Mouse (Mus musculus) urinary bladder, postnatal 4 days (tissue): ENCODE results near the gene Plxna2.

Source experiments
- DNase-seq, 2 experiments: peaks; one replicate each; pipeline ENCODE4 v3.0.0; 2021 to 2022; ENCODE audit warnings: low spot score in 2 of 2

Gene Plxna2

GRCm38 (mm10) chr1:194622677-194623076, 4.7 kb downstream of the Plxna2 start:
- DNase-seq: no peak

GRCm38 (mm10) chr1:194623641-194624040, 5.6 kb downstream of the Plxna2 start:
- no peak for DNase-seq

- DNase-seq: no peak
Observed at GRCm38 (mm10) chr1:194624411-194624810, 6.4 kb downstream of the Plxna2 start.

GRCm38 (mm10) chr1:194624973-194625372, 7.0 kb downstream of the Plxna2 start:
- DNase-seq: no peak

GRCm38 (mm10) chr1:194626109-194626508, 8.1 kb downstream of the Plxna2 start:
- DNase-seq: no peak

- DNase-seq: no peak
Observed at GRCm38 (mm10) chr1:194627286-194627685, 9.3 kb downstream of the Plxna2 start.

- DNase-seq: no peak
Observed at GRCm38 (mm10) chr1:194629135-194629689, 11.2 kb downstream of the Plxna2 start.

GRCm38 (mm10) chr1:194630498-194631056, 12.6 kb downstream of the Plxna2 start:
- no peak for DNase-seq

- no peak for DNase-seq
Observed at GRCm38 (mm10) chr1:194631574-194631973, 13.6 kb downstream of the Plxna2 start.

- DNase-seq: no peak
Observed at GRCm38 (mm10) chr1:194632029-194632428, 14.0 kb downstream of the Plxna2 start.

- no peak for DNase-seq
Observed at GRCm38 (mm10) chr1:194635411-194635810, 17.4 kb downstream of the Plxna2 start.

- no peak for DNase-seq
Observed at GRCm38 (mm10) chr1:194635942-194636341, 17.9 kb downstream of the Plxna2 start.

- no peak for DNase-seq
Observed at GRCm38 (mm10) chr1:194637391-194638304, 19.6 kb downstream of the Plxna2 start.

GRCm38 (mm10) chr1:194641601-194642301, 23.7 kb downstream of the Plxna2 start:
- DNase-seq: no peak

- DNase-seq: no peak
Observed at GRCm38 (mm10) chr1:194642302-194642787, 24.3 kb downstream of the Plxna2 start.

- DNase-seq: no peak
Observed at GRCm38 (mm10) chr1:194643930-194644329, 25.9 kb downstream of the Plxna2 start.

- no peak for DNase-seq
Observed at GRCm38 (mm10) chr1:194645898-194646297, 27.9 kb downstream of the Plxna2 start.

- DNase-seq: no peak
Observed at GRCm38 (mm10) chr1:194650076-194650475, 32.1 kb downstream of the Plxna2 start.

- DNase-seq: no peak
Observed at GRCm38 (mm10) chr1:194650566-194650965, 32.5 kb downstream of the Plxna2 start.

- no peak for DNase-seq
Observed at GRCm38 (mm10) chr1:194651987-194652386, 34.0 kb downstream of the Plxna2 start.

- no peak for DNase-seq
Observed at GRCm38 (mm10) chr1:194658459-194659160, 40.6 kb downstream of the Plxna2 start.
